In genomic region chr16:5945682-5946081, GRCm38 (mm10) we compare ENCODE assay signal across 27 mouse cellular contexts.
"Had no signal": no experiment of that assay in that cellular context is flagged by ENCODE, and none has a peak within 500 bp of the region (broad histone marks: within the 10 kb centered on the region; RNA-seq: fewer than 3 reads in every experiment).

No protein-coding gene starts in this region.

- DNase-seq: gastrocnemius, adult 2 months; gastrocnemius, postnatal 14 days; gastrocnemius, postnatal 36 days; heart, adult 11 months; heart, adult 2 months; heart, postnatal 14 days; heart, postnatal 36 days; kidney, adult 11 months; kidney, adult 2 months; kidney, adult 9 months; kidney, postnatal 14 days; kidney, postnatal 36 days; left cerebral cortex, postnatal 4 days; liver, embryonic 13.5 days; liver, postnatal 0 days had no signal

- ATAC-seq: hindbrain, postnatal 0 days; intestine, embryonic 16.5 days; liver, postnatal 0 days had no signal

- H3K9me3 ChIP-seq: heart, embryonic 13.5 days; heart, embryonic 15.5 days; hindbrain, embryonic 13.5 days; hindbrain, embryonic 15.5 days; kidney, embryonic 15.5 days; limb, embryonic 13.5 days; limb, embryonic 15.5 days; liver, embryonic 13.5 days; liver, embryonic 15.5 days had no signal

- H3K27me3 ChIP-seq: heart, embryonic 13.5 days; heart, embryonic 15.5 days; hindbrain, embryonic 13.5 days; hindbrain, embryonic 15.5 days; kidney, embryonic 15.5 days; limb, embryonic 13.5 days; limb, embryonic 15.5 days; liver, embryonic 13.5 days; liver, embryonic 15.5 days had no signal

- H3K4me1 ChIP-seq: heart, embryonic 13.5 days; heart, embryonic 15.5 days; hindbrain, embryonic 13.5 days; hindbrain, embryonic 15.5 days; kidney, embryonic 15.5 days; limb, embryonic 13.5 days; limb, embryonic 15.5 days; liver, embryonic 13.5 days; liver, embryonic 15.5 days had no signal

- H3K4me2 ChIP-seq: heart, embryonic 11.5 days; heart, embryonic 13.5 days; heart, embryonic 15.5 days; hindbrain, embryonic 13.5 days; hindbrain, embryonic 15.5 days; kidney, embryonic 15.5 days; limb, embryonic 13.5 days; limb, embryonic 15.5 days; liver, embryonic 13.5 days; liver, embryonic 15.5 days had no signal

- H3K36me3 ChIP-seq: heart, embryonic 13.5 days; heart, embryonic 15.5 days; hindbrain, embryonic 13.5 days; hindbrain, embryonic 15.5 days; kidney, embryonic 15.5 days; limb, embryonic 13.5 days; limb, embryonic 15.5 days; liver, embryonic 13.5 days; liver, embryonic 15.5 days had no signal

- H3K4me3 ChIP-seq: gastrocnemius, adult 2 months; heart, adult 2 months; heart, embryonic 13.5 days; heart, embryonic 15.5 days; hindbrain, embryonic 13.5 days; hindbrain, embryonic 15.5 days; kidney, embryonic 15.5 days; limb, embryonic 13.5 days; limb, embryonic 15.5 days; liver, embryonic 13.5 days; liver, embryonic 15.5 days had no signal

- H3K9ac ChIP-seq: heart, embryonic 13.5 days; heart, embryonic 15.5 days; hindbrain, embryonic 13.5 days; hindbrain, embryonic 15.5 days; kidney, embryonic 15.5 days; limb, embryonic 13.5 days; limb, embryonic 15.5 days; liver, embryonic 13.5 days; liver, embryonic 15.5 days; liver, postnatal 0 days had no signal

- H3K27ac ChIP-seq: gastrocnemius, adult 2 months; heart, adult 2 months; heart, embryonic 13.5 days; heart, embryonic 15.5 days; hindbrain, embryonic 13.5 days; hindbrain, embryonic 15.5 days; hindbrain, postnatal 0 days; kidney, embryonic 15.5 days; kidney, postnatal 0 days; limb, embryonic 13.5 days; limb, embryonic 15.5 days; liver, embryonic 13.5 days; liver, embryonic 15.5 days had no signal
